Mouse (Mus musculus) intestine, embryonic 16.5 days (tissue): ENCODE measurements at regions not wholly inside any gene's neighbourhood (a gene's known extent, or its start where the extent isn't known, plus 50 kb on each side); places are given as distances from the start of the nearest gene placed in this dataset.

Experiments used
- ATAC-seq: fragments of 200-750 bp; cut with Nextera tagmentation; 2 replicates; pipeline ENCODE4 v1.8.0; 2017; ENCODE audit warnings: moderate TSS enrichment, moderate library complexity
- H3K27ac ChIP-seq: fragments of 300-500 bp; sonication (generic); 2 replicates; pipeline ENCODE4 v1.5.1; 2014; ENCODE audit warnings: mild to moderate bottlenecking, low read length
- H3K27me3 ChIP-seq: fragments of 300-500 bp; sonication (generic); replicated peaks from 2 replicates; pipeline ENCODE4 v1.6.1; 2014; ENCODE audit warnings: low read length, control low read depth, mixed read lengths; ENCODE audit not compliant: control insufficient read depth, insufficient read depth
- H3K36me3 ChIP-seq: fragments of 300-500 bp; sonication (generic); 2 replicates; pipeline ENCODE4 v1.6.1; 2014; ENCODE audit warnings: low read length, control low read depth; ENCODE audit not compliant: control insufficient read depth, insufficient read depth
- H3K4me1 ChIP-seq: fragments of 300-500 bp; sonication (generic); 2 replicates; pipeline ENCODE4 v1.6.1; 2014; ENCODE audit warnings: low read length, control low read depth, mixed read lengths; ENCODE audit not compliant: control insufficient read depth, insufficient read depth
- H3K4me2 ChIP-seq: fragments of 300-500 bp; sonication (generic); 2 replicates; pipeline ENCODE4 v1.6.1; 2014; ENCODE audit warnings: low read depth, low read length, control low read depth
- H3K4me3 ChIP-seq: fragments of 300-500 bp; sonication (generic); 2 replicates; pipeline ENCODE4 v1.5.1; 2014; ENCODE audit warnings: mild to moderate bottlenecking, low read length
- H3K9ac ChIP-seq: fragments of 300-500 bp; sonication (generic); 2 replicates; pipeline ENCODE4 v1.6.1; 2014; ENCODE audit warnings: low read depth, low read length
- H3K9me3 ChIP-seq: fragments of 300-500 bp; sonication (generic); 2 replicates; pipeline ENCODE4 v1.6.1; 2016; ENCODE audit warnings: low read length, control low read depth; ENCODE audit not compliant: control insufficient read depth
- WGBS: fragments of 180-500 bp; shearing (Covaris S2); extraction: QIAGEN DNeasy Blood & Tissue Kit; methylation state at CpG from one replicate; pipeline ENCODE4 v1.1.7; 2014; 5-methylcytosine and 5-hydroxymethylcytosine counted together

DNA sequence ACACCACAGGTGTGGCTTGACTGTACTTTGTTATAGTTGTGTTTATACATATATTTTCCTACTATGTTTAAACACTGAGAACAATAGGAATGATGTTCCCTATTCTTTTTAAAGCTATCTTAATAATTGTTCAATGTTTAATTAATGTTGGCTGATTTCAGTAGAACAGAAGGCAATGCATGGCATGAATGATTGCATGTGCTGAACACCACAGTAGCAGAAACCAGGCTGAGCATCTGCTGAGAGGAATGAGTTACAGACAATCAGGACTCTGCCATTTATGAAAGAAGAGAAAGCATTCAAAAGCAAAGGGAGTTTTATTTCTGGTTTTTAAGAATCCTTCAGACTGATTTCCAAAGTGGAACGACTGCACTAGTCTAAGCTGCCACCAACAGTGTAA is 794.4 kb upstream of the Intu start:
- WGBS, result 73% methylated on average over 1 of the region's 1 CpGs
- no peak overlapping the region for H3K9ac ChIP-seq
- no peak overlapping the region for H3K27ac ChIP-seq
- H3K4me2 ChIP-seq, result no peak overlapping the region
- H3K4me3 ChIP-seq, result no peak overlapping the region
- no peak for ATAC-seq
- no peaks in the 10 kb centered on the region for H3K27me3 ChIP-seq
- no peaks in the 10 kb centered on the region for H3K36me3 ChIP-seq
- H3K4me1 ChIP-seq, result no peaks in the 10 kb centered on the region
- H3K9me3 ChIP-seq, result no peaks in the 10 kb centered on the region

DNA sequence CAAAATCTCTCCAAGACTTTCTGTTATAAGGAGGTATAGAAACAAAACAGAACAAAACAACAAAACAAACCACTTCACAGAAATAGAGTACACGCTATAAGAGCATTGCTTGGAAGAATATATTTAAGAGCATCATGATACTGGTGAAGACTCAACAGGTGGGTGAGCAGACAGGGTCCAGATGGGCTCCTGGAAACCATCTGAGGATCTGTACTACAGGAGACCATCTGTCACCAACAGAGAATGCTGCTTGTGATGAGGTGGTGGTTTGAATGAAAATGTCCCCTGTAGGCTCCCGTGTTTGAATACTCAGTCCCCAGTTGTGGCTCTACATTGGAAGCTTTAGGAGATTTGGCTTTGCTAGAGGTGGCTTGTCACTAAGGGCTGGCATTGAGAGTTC is 785.1 kb upstream of the Intu start:
- WGBS, result 84% methylated on average over 2 of the region's 2 CpGs
- no peaks in the 10 kb centered on the region for H3K27me3 ChIP-seq
- ATAC-seq, result no peak

DNA sequence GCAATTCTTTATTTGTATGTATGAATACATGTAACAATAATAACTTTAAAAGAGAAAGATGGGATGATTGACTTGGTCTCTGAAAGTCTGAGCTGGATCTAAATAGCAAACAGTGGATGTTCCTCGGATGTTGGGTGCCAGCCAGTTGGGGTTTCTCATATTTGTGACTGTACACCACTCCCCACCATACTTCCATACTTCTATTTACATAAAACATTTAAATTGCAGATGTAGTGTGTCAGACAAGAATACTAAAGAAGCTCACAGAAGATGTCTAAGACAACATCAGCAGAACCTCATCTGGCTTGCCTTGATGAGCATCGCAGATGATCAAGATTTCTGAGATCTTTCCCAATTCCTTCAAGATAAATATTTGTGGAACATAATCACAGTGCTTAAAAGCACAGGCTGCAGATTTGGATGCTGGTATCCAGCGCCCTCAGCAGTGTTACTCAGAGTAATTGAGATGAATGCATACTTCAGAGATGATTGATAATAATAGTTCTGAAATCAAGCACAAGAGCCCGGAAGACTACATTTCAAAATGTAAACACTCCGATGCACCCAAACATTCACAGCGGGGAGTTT is 762.0 kb upstream of the Intu start:
- H3K4me1 ChIP-seq, result no peaks in the 10 kb centered on the region
- no peak overlapping the region for H3K27ac ChIP-seq
- peak; percentile 60 for ATAC-seq
- no peak overlapping the region for H3K4me3 ChIP-seq
- 56% methylated on average over 6 of the region's 6 CpGs for WGBS
- no peaks in the 10 kb centered on the region for H3K9me3 ChIP-seq
- no peaks in the 10 kb centered on the region for H3K36me3 ChIP-seq
- H3K27me3 ChIP-seq, result no peaks in the 10 kb centered on the region
- H3K4me2 ChIP-seq, result no peak overlapping the region
- H3K9ac ChIP-seq, result no peak overlapping the region

More for the DNA sequence above, 785.1 kb upstream of the Intu start:
- Histone ChIP-seq H3K9me3 (no peaks in the 10 kb centered on the region), H3K36me3 (no peaks in the 10 kb centered on the region), H3K4me2 (no peak overlapping the region), H3K27ac (no peak overlapping the region), H3K9ac (no peak overlapping the region), H3K4me3 (no peak overlapping the region), H3K4me1 (no peaks in the 10 kb centered on the region)

DNA sequence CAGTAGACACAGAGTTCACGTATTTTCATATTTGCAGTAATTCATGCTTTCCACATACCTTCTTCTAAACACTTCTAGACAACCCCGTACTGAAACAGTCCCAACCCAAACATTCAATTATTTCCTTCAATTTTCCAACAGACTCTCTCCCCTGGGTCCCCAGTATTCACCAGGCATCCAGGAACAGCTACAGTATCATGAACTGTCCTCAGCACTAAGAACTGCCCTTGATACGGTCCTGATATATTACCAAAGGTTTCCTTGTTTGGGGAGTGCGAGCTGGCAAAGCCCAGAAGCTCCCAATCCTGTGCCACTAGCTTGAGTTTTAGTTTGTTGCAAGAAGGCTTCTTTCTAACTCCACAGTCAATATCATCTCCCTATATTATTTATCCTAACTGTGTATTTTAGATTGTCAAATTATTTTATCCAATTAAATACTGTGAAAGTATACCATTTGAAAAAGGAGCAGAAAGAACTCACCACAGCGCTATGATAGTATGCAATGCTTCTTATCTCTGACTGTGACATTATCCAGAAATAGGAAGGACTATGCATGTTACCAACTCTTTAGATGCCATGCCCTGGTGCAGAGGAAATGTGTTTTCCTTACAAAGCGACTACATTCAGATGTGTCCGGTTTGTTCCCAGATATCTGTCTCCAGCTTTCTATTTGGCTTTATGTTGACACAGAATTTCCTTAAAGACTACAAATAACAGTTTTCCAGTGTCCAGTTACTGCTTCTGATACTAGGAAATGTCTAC is 754.6 kb upstream of the Intu start:
- Histone ChIP-seq H3K4me3 (no peak overlapping the region), H3K9ac (no peak overlapping the region), H3K4me2 (no peak overlapping the region), H3K36me3 (no peaks in the 10 kb centered on the region), H3K27me3 (no peaks in the 10 kb centered on the region), H3K27ac (no peak overlapping the region), H3K9me3 (no peaks in the 10 kb centered on the region), H3K4me1 (0 out of 2 replicates have a peak, but pooled peaks cover 3% of the 10 kb centered on the region)
- 76% methylated on average over 7 of the region's 7 CpGs for WGBS
- ATAC-seq, result no peak

DNA sequence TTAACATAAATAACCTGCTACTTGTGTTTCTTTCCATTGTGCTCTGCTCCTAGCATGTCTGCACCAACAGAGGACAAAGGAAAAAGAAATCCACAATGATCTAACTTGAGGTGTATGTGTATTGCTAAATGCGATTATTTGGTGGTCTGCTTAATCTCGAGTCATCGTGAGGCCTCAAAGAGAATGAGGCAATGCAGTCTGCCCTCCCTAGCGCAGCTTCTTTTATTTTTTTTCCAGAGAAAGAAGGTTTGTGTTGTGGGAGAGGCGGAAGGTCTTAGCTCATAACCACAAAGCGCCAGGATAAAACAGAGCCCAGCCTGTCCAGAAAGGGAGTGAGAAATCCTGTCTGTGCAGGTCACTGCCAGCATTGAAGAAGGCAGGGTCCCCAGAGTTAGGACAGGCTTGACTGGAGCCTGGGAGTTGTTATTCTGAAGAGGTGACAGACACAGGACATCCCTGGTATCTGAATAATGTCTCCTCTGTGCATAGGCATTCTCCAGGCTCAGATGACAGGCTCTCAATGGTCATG is 751.3 kb upstream of the Intu start:
- H3K4me2 ChIP-seq, result no peak overlapping the region
- H3K9ac ChIP-seq, result peak overlapping the region; percentile 14; the same call in 1 of the 2 replicates
- WGBS, result 51% methylated on average over 6 of the region's 6 CpGs
- H3K27ac ChIP-seq, result no peak overlapping the region
- ATAC-seq, result no peak
- no peaks in the 10 kb centered on the region for H3K9me3 ChIP-seq
- H3K27me3 ChIP-seq, result no peaks in the 10 kb centered on the region
- H3K4me1 ChIP-seq, result 0 out of 2 replicates have a peak, but pooled peaks cover 3% of the 10 kb centered on the region
- no peaks in the 10 kb centered on the region for H3K36me3 ChIP-seq
- no peak overlapping the region for H3K4me3 ChIP-seq

DNA sequence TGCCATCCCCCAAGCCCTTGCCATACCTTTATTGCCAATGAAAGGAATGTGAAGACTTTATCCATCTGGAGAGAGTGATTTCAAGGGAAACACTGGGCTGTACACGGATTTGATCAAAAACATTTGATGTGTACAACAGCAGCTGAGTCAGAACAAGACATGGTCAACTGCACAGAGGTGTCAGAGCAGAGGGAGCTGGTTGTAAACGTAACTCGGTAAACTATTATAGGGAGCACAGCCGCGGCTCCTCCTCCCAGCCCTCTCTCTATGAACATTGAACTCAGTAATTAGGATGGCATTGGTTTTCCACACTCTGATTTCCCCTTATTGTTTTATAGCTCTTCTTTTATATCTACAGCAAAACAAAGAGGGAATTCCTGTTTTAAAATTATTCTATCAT is 750.8 kb upstream of the Intu start:
- Histone ChIP-seq H3K9me3 (no peaks in the 10 kb centered on the region), H3K27me3 (no peaks in the 10 kb centered on the region), H3K36me3 (no peaks in the 10 kb centered on the region), H3K9ac (0 out of 2 replicates have a peak overlapping the region, but pooled peaks have one; percentile 14), H3K4me3 (no peak overlapping the region), H3K4me2 (no peak overlapping the region), H3K4me1 (0 out of 2 replicates have a peak, but pooled peaks cover 3% of the 10 kb centered on the region), H3K27ac (no peak overlapping the region)
- no peak for ATAC-seq
- WGBS, result 51% methylated on average over 5 of the region's 5 CpGs

DNA sequence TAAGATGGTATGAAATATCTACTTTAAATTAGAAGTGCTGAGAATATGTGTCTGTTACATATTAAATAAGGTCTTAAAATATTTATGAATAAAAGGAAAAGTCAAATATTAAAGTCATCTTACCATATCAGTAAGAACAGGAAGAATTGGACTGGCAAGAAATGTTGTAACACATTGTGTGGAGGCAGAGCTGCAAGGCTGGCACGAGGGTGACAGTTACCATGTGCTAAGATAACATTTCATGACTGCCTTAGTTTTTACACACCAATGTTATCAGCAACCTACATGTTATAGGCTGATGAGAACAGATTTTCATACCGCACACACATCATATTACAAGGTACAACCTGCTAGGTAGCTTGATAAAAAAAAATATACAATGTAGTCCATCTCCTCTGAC is 746.2 kb upstream of the Intu start:
- WGBS, result 88% methylated on average over 2 of the region's 2 CpGs
- no peaks in the 10 kb centered on the region for H3K9me3 ChIP-seq
- ATAC-seq, result no peak

DNA sequence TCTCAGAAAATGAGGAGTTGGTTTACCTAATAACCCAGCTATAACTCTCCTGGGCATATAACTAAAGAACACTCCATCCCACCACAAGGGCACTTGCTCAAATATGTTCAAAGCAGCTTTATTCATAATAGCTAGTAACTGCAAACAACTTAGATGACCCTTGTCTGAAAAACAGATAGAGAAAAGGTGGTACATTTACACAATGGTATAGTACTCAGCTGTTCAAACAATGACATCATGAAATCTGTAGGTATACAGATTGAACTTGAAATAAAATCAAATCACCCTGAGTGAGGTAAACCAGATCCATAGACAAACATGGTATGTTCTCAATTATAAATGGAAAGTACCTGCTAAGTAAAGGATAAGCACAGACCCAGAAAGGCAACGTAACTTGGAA is 721.5 kb upstream of the Intu start:
- WGBS, result 93% methylated on average over 1 of the region's 1 CpGs
- no peaks in the 10 kb centered on the region for H3K9me3 ChIP-seq
- no peaks in the 10 kb centered on the region for H3K36me3 ChIP-seq
- no peak overlapping the region for H3K4me2 ChIP-seq
- H3K27me3 ChIP-seq, result no peaks in the 10 kb centered on the region
- H3K4me3 ChIP-seq, result no peak overlapping the region
- no peak overlapping the region for H3K9ac ChIP-seq
- H3K27ac ChIP-seq, result no peak overlapping the region
- H3K4me1 ChIP-seq, result no peaks in the 10 kb centered on the region
- no peak for ATAC-seq

More for the DNA sequence above, 746.2 kb upstream of the Intu start:
- no peak overlapping the region for H3K27ac ChIP-seq
- H3K9ac ChIP-seq, result no peak overlapping the region
- H3K4me3 ChIP-seq, result no peak overlapping the region
- 0 out of 2 replicates have a peak, but pooled peaks cover 2% of the 10 kb centered on the region for H3K4me1 ChIP-seq
- no peak overlapping the region for H3K4me2 ChIP-seq
- no peaks in the 10 kb centered on the region for H3K36me3 ChIP-seq
- no peaks in the 10 kb centered on the region for H3K27me3 ChIP-seq

DNA sequence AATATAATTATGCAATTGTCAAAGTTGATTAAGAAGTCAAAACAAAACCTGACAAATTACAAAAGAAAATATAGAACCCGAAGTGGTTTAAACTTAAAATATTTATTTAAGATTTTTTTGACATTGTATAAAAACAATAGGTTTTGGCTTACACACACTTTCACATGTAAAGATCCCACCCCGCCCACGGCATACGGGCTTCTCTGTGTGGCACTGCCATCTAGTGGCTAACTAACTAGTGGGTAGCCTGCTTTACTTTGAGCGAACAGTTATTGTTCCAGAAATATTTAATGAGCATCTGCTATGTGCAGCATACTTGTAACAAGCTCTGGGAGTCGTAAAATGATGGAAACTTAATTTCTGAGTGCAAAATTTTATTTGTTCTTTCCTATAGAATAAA is 716.3 kb upstream of the Intu start:
- H3K9me3 ChIP-seq, result no peaks in the 10 kb centered on the region
- no peak overlapping the region for H3K9ac ChIP-seq
- no peaks in the 10 kb centered on the region for H3K27me3 ChIP-seq
- no peak for ATAC-seq
- no peak overlapping the region for H3K4me2 ChIP-seq
- WGBS, result 19% methylated on average over 6 of the region's 6 CpGs
- no peak overlapping the region for H3K4me3 ChIP-seq
- no peaks in the 10 kb centered on the region for H3K36me3 ChIP-seq
- H3K4me1 ChIP-seq, result no peaks in the 10 kb centered on the region
- no peak overlapping the region for H3K27ac ChIP-seq
